Mouse (Mus musculus): ENCODE measurements around the gene Sec14l2.

Sec14l2 gene

DNA sequence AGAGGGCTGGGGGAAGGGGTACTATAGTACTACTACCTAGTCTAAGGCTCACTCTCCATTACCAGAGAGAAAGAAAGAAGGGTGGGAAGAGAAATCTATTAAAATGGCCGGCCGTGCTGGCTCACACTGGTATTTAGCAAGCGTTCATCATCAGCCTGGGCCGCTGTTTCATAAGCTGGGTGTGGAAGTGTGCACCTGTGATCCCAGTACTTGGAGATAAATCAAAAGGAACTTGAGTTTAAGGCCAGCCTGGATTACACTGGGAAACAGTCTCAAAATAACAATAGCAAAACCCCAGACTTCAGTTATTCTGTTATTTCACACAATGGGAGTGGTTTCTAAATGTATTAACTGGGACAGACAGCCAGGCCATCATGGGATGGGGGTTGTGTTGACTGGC, 60.7 kb downstream of the Sec14l2 start:
- DNase-seq (ENCODE audit: low read depth in 1 of 2, low spot score in 2 of 2), result no peak

DNA sequence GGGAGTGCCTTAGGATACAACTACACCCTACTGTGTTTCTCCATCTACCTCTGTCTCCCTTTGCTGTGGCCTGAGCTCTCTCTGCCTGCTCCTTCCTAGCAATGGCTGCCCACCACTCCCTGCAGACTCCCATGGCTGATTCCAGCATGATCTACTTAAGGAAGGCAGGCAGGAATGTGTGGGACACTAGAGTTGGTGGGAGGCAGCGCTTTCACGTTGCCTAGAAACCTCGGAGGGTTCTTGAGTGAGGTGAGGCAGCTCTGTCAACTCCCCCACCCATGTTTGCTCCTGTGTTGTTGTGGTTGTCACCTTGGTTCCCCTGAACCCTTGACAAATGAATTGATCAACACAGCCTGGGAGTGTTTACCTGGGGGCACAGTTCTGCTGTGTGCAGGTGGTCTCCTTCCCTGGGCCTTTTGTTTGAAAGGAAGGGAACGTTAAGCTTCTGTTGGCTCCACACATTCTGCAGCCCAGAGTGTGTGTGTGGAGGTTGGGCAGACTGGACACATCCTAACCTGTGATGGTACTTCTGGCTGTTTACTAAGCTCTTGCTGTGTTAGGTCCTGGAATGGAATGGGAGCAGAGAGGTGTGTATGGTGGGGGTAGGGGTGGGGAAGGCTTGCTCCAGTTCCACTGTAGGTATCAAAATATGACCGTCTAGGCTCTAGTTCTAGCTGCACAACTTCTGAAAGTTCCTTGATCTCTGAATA, 62.2 kb downstream of the Sec14l2 start:
- no peak for DNase-seq (ENCODE audit: low read depth in 1 of 2, low spot score in 2 of 2)

DNA sequence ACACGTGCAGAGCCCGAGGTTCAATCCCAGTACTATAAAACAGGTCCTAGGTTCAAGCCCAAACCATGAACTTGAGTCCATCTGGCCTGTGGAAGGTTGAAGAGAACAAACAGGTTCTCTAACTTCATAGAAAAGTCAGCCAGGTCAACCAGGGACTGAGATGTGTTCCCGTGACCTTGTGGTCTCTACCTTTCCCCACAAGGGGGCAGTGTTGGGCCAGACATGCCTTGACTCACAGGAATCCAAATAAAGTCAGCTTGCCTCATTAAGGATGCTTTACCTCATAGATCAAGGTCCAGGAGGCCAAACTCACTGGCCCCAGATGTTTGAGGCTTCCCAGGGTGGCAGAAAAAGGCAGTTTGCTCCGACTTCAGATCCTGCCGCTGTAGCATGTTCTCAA, 69.6 kb downstream of the Sec14l2 start:
- peak in 1 of 2 experiments; percentile 31 for DNase-seq (ENCODE audit: low read depth in 1 of 2, low spot score in 2 of 2)

DNA sequence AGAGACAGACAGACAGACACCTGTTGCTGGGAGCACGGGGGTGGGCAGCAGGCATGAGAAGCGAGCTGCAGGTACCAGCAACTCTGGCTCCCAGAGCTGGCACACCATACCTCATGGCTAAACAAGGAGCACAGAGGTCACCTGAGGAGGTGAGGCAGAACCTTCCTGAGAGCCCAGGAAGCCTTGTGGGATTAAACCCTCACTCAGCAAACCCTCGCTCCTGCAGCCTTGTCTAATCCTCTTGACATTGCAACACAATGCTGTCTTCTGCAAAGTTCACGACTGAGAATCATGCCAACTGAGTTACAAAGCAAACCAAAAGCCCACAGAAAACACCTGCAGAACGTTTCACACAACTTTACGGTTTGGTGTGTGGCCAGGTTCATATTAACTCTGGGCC, 74.8 kb downstream of the Sec14l2 start:
- DNase-seq (ENCODE audit: low read depth in 1 of 2, low spot score in 2 of 2), result no peak

DNA sequence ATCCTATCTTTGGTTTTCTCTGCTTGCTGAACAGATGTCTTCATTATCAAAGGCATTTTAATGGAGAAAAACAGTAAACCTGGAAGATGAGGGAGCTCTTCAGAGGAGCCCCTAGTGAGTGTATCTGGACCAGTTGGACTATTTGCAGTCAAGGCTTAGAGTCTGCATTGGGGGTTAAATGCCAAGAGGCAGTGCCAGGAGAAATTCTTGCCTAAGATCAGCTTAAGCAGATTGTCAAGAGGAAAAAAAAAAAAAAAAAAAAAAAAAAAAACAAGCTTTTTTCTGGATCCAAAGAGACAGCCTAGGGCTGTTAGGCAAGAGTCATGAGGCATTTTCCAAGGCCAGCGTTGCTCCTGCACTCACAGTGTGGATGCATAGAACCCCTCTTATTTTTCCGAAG, 75.4 kb downstream of the Sec14l2 start:
- no peak for DNase-seq (ENCODE audit: low read depth in 1 of 2, low spot score in 2 of 2)

Data from monocyte, adult 2 months (primary cell).